Mouse (Mus musculus) intestine, postnatal 0 days (tissue): ENCODE data around the gene Vmn1r229. TPM values are rescaled to one million over a fixed set of nuclear protein-coding genes. Genes with fewer than 3 reads are reported as not detected.

Source experiments
- ATAC-seq: fragments of 200-750 bp; cut with Nextera tagmentation; 2 replicates; pipeline ENCODE4 v1.8.0; 2017; ENCODE audit warnings: mild to moderate bottlenecking, moderate TSS enrichment, moderate library complexity
- H3K27ac ChIP-seq: fragments of 300-500 bp; sonication (generic); 2 replicates; pipeline ENCODE4 v1.5.1; 2014; ENCODE audit warnings: mild to moderate bottlenecking, low read depth, low read length, moderate library complexity
- H3K27me3 ChIP-seq: fragments of 300-500 bp; sonication (generic); replicated peaks from 2 replicates; pipeline ENCODE4 v1.6.1; 2014; ENCODE audit warnings: low read length, mixed read lengths; ENCODE audit not compliant: control insufficient read depth, insufficient read depth
- H3K36me3 ChIP-seq: fragments of 300-500 bp; sonication (generic); 2 replicates; pipeline ENCODE4 v1.6.1; 2014; ENCODE audit warnings: mild to moderate bottlenecking, moderate library complexity; ENCODE audit not compliant: control insufficient read depth, insufficient read depth
- H3K4me1 ChIP-seq: fragments of 300-500 bp; sonication (generic); replicated peaks from 2 replicates; pipeline ENCODE4 v1.6.1; 2014; ENCODE audit warnings: antibody characterized with exemption, low read length, mixed read lengths; ENCODE audit not compliant: control insufficient read depth, insufficient read depth
- H3K4me2 ChIP-seq: fragments of 300-500 bp; sonication (generic); replicated peaks from 2 replicates; pipeline ENCODE4 v1.6.1; 2014; ENCODE audit warnings: low read depth, mild to moderate bottlenecking, moderate library complexity
- H3K4me3 ChIP-seq: fragments of 300-500 bp; sonication (generic); 2 replicates; pipeline ENCODE4 v1.5.1; 2014; ENCODE audit warnings: low read depth, low read length
- H3K9ac ChIP-seq: fragments of 300-500 bp; sonication (generic); 2 replicates; pipeline ENCODE4 v1.6.1; 2014; ENCODE audit warnings: mild to moderate bottlenecking, low read depth, low read length
- H3K9me3 ChIP-seq: fragments of 300-500 bp; sonication (generic); 2 replicates; pipeline ENCODE4 v1.6.1; 2016; ENCODE audit warnings: mixed run types; ENCODE audit not compliant: control insufficient read depth
- CTCF ChIP-seq: sonication (generic); IDR thresholded peaks from 2 replicates; pipeline ENCODE4 v1.5.1; 2016; ENCODE audit warnings: low read depth, mild to moderate bottlenecking, control low read depth, antibody characterized with exemption, moderate library complexity
- WGBS: fragments of 180-500 bp; shearing (Covaris S2); extraction: QIAGEN DNeasy Blood & Tissue Kit; methylation state at CpG from one replicate; pipeline ENCODE4 v1.1.7; 2014; 5-methylcytosine and 5-hydroxymethylcytosine counted together
- polyA plus RNA-seq: library from polyadenylated mRNA; unstranded; fragments of >200 nt; fragmentation: Nextera tagmentation; extraction: Ambion mirVana; gene quantifications from 2 replicates; pipeline ENCODE4 v1.2.1, GENCODE M21; 2015

The Vmn1r229 gene
- polyA plus RNA-seq = not detected in 2 replicates

DNA sequence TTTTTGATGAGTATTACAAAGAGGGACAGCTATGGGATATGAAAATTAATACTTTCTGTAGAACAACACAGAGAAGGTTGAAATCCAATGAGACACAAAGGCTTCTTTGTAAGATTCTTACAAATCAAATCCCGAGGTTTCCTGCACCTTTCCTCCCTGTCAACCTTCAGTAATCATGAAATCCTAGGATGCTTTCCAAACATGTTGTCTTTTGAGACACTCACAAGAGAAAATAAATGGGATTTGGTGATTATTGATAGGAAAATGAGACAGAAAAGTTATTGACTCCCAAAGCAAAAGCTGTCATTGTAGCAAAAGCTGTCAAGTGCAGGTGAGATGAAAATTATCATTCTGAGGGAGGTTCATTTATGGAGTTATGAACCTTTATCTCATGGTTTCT lies at the start of gene Vmn1r229:
Vmn1r229 (plus strand) TSS at position 301 of the 400 bp plus-strand sequence.
- WGBS = 56% methylated on average over 1 of the region's 1 CpGs
- H3K27me3 ChIP-seq = no peaks in the 10 kb centered on the region
- ATAC-seq = no peak
- no peak within 1 kb of the TSS for H3K27ac ChIP-seq
- H3K4me3 ChIP-seq = no peak within 1 kb of the TSS
- no peaks in the 10 kb centered on the region for H3K36me3 ChIP-seq
- no peak for TF ChIP-seq CTCF
- H3K4me2 ChIP-seq = no peak within 1 kb of the TSS
- no peak within 1 kb of the TSS for H3K9ac ChIP-seq
- H3K4me1 ChIP-seq = no peaks in the 10 kb centered on the region
- no peaks in the 10 kb centered on the region for H3K9me3 ChIP-seq

GRCm38 (mm10) chr17:20786057-20786456 lies 25.3 kb upstream of the Vmn1r229 start, which contains the start of gene Vmn1r228:
Gene Vmn1r228, minus strand, starts transcription at chr17:20786157.
- no peak within 1 kb of the TSS for H3K4me2 ChIP-seq
- H3K4me1 ChIP-seq = no peaks in the 10 kb centered on the region
- H3K9me3 ChIP-seq = no peaks in the 10 kb centered on the region
- no peak for ATAC-seq
- no peak within 1 kb of the TSS for H3K9ac ChIP-seq
- no peak within 1 kb of the TSS for H3K4me3 ChIP-seq
- TF ChIP-seq CTCF = no peak
- no peaks in the 10 kb centered on the region for H3K27me3 ChIP-seq
- no peak within 1 kb of the TSS for H3K27ac ChIP-seq
- H3K36me3 ChIP-seq = no peaks in the 10 kb centered on the region

- no peak within 1 kb of the TSS for H3K27ac ChIP-seq
- ATAC-seq = no peak
- no peaks in the 10 kb centered on the region for H3K9me3 ChIP-seq
- TF ChIP-seq CTCF = no peak
- no peaks in the 10 kb centered on the region for H3K36me3 ChIP-seq
- no peaks in the 10 kb centered on the region for H3K27me3 ChIP-seq
- no peak within 1 kb of the TSS for H3K9ac ChIP-seq
- 2% methylated on average over 1 of the region's 1 CpGs for WGBS
- no peaks in the 10 kb centered on the region for H3K4me1 ChIP-seq
- no peak within 1 kb of the TSS for H3K4me2 ChIP-seq
- H3K4me3 ChIP-seq = no peak within 1 kb of the TSS
Measured at GRCm38 (mm10) chr17:20840144-20840543, 28.8 kb downstream of the Vmn1r229 start, which contains the start of gene Vmn1r230. Gene Vmn1r230, plus strand, starts transcription at chr17:20840444.

Other genes starting within 250 kb of the Vmn1r229 start
- gene Vmn2r109, start 246.8 kb upstream of the Vmn1r229 start, polyA plus RNA-seq = not detected in 2 replicates
- gene Vmn2r110, start 215.1 kb upstream of the Vmn1r229 start, polyA plus RNA-seq = not detected in 2 replicates
- gene Fpr-rs3, start 186.7 kb upstream of the Vmn1r229 start, polyA plus RNA-seq = not detected in 2 replicates
- gene Vmn1r226, start 128.7 kb upstream of the Vmn1r229 start, polyA plus RNA-seq = not detected in 2 replicates
- gene Vmn1r227, start 81.7 kb upstream of the Vmn1r229 start, polyA plus RNA-seq = not detected in 2 replicates
- not detected in 2 replicates for gene Vmn1r228, start 25.4 kb upstream of the Vmn1r229 start, polyA plus RNA-seq
- not detected in 2 replicates for gene Vmn1r230, start 28.9 kb downstream of the Vmn1r229 start, polyA plus RNA-seq
- gene Vmn1r231, start 93.5 kb downstream of the Vmn1r229 start, polyA plus RNA-seq = not detected in 2 replicates
- not detected in 2 replicates for gene Vmn1r232, start 108.2 kb downstream of the Vmn1r229 start, polyA plus RNA-seq
- 172 and 178 TPM in 2 replicates for gene Ppp2r1a, start 133.8 kb downstream of the Vmn1r229 start, polyA plus RNA-seq
- gene Vmn1r233, start 184.9 kb downstream of the Vmn1r229 start, polyA plus RNA-seq = not detected in 2 replicates
- 5.8 and 7.9 TPM in 2 replicates for gene Zfp160, start 197.3 kb downstream of the Vmn1r229 start, polyA plus RNA-seq